Mouse (Mus musculus) liver, embryonic 11.5 days (tissue): ENCODE results near the gene Pik3c2a. TPM values are rescaled to one million over a fixed set of nuclear protein-coding genes. Genes with fewer than 3 reads are reported as not detected.

ENCODE experiments used
- ATAC-seq: fragments of 200-750 bp; cut with Nextera tagmentation; replicated peaks from 2 replicates; pipeline ENCODE4 v1.8.0; 2017; ENCODE audit warnings: moderate number of reproducible peaks, mild to moderate bottlenecking, moderate TSS enrichment, moderate library complexity; ENCODE audit not compliant: low FRiP score
- DNase-seq: peaks from one replicate; pipeline ENCODE4 v3.0.0-alpha.2; 2017; ENCODE audit warnings: low spot score
- H3K27ac ChIP-seq: fragments of 300-500 bp; sonication (generic); 2 replicates; pipeline ENCODE4 v1.5.1; 2014; ENCODE audit warnings: mild to moderate bottlenecking, low read depth, low read length, control low read depth
- H3K27me3 ChIP-seq: fragments of 300-500 bp; sonication (generic); replicated peaks from 2 replicates; pipeline ENCODE4 v1.6.1; 2014; ENCODE audit warnings: low read length, mixed read lengths; ENCODE audit not compliant: control insufficient read depth, insufficient read depth
- H3K36me3 ChIP-seq: fragments of 300-500 bp; sonication (generic); 2 replicates; pipeline ENCODE4 v1.6.1; 2014; ENCODE audit warnings: mild to moderate bottlenecking, low read length, moderate library complexity, mixed read lengths; ENCODE audit not compliant: control insufficient read depth, insufficient read depth
- H3K4me1 ChIP-seq: fragments of 300-500 bp; sonication (generic); replicated peaks from 2 replicates; pipeline ENCODE4 v1.6.1; 2014; ENCODE audit warnings: low read length, mixed read lengths; ENCODE audit not compliant: control insufficient read depth, insufficient read depth
- H3K4me2 ChIP-seq: fragments of 300-500 bp; sonication (generic); 2 replicates; pipeline ENCODE4 v1.6.1; 2014; ENCODE audit warnings: mild to moderate bottlenecking, control low read depth, moderate library complexity
- H3K4me3 ChIP-seq: fragments of 300-500 bp; sonication (generic); 2 replicates; pipeline ENCODE4 v1.5.1; 2014; ENCODE audit warnings: low read depth, low read length, control low read depth
- H3K9ac ChIP-seq: fragments of 300-500 bp; sonication (generic); 2 replicates; pipeline ENCODE4 v1.6.1; 2014; ENCODE audit warnings: low read depth, low read length, control low read depth
- H3K9me3 ChIP-seq: fragments of 300-500 bp; sonication (generic); 2 replicates; pipeline ENCODE4 v1.6.1; 2016; ENCODE audit warnings: low read length, inconsistent platforms, mixed read lengths; ENCODE audit not compliant: control insufficient read depth
- WGBS: fragments of 180-500 bp; shearing (Covaris S2); extraction: QIAGEN DNeasy Blood & Tissue Kit; methylation state at CpG from one replicate; pipeline ENCODE4 v1.1.7; 2014; 5-methylcytosine and 5-hydroxymethylcytosine counted together
- polyA plus RNA-seq: library from polyadenylated mRNA; unstranded; fragments of >200 nt; fragmentation: Nextera tagmentation; extraction: Ambion mirVana; gene quantifications from 2 replicates; pipeline ENCODE4 v1.2.1, GENCODE M21; 2014

Gene Pik3c2a
- polyA plus RNA-seq, 1 experiment from 2014 or later = 16.8 TPM

DNA sequence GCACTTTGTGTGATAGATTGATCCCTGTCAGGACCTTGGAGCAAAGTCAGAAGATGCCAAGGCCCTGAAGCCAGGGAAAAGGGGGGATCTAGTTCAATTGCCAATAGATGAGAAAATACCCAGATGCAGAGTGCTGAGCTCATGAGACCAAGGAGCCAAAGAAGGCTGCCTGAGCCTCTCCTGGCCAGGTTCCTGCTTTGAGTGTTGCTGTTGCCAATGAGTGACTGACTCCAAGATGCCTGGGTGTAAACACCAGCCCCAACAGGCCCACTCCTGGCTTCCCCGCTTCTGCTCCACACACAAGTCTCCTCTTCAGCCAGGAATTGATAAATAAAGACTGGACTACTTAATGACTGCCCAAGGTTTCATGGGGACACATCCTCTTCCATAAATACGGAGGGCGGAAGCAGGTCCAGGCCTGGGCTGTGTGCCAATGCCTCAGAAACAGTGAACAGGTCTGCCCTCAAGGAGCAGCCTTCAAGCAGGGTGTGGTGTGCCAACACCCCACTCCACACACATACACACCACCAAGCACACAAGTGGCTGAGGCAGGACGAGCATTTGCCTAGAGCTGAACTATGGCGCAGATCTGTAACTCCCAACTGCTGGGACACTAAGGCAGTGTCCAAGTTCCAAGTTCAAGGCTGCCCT is 141.5 kb downstream of the Pik3c2a start:
- H3K4me2 ChIP-seq = no peak overlapping the region
- no peak overlapping the region for H3K4me3 ChIP-seq
- WGBS = 87% methylated on average over 5 of the region's 5 CpGs
- no peaks in the 10 kb centered on the region for H3K9me3 ChIP-seq
- no peak for DNase-seq
- peaks cover 5% of the 10 kb centered on the region; the same call in 1 of the 2 replicates for H3K27me3 ChIP-seq
- no peak overlapping the region for H3K27ac ChIP-seq
- no peak overlapping the region for H3K9ac ChIP-seq
- no peak for ATAC-seq
- no peaks in the 10 kb centered on the region for H3K4me1 ChIP-seq
- no peaks in the 10 kb centered on the region for H3K36me3 ChIP-seq

DNA sequence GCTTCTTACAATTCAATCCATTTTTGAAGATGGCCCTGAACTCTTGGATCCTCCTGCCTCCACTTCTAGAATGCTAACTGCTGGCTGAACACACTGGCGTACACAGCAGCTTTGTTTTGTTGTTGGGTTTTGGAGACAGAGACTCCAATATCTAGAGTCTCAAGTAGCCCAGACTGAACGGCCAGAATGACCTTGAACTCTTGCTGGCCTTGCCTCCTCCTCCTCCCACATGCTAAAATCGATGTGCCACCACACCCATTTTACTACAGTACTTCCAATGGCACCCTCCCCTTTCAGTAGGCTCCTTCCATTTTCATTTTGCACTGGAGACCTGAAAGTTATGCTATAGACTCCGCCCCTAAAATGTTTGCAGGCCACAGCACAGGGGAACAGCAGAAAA is 142.1 kb downstream of the Pik3c2a start:
- WGBS = 73% methylated on average over 4 of the region's 4 CpGs
- ATAC-seq (no peak), DNase-seq (no peak)
- Histone ChIP-seq H3K9me3 (no peaks in the 10 kb centered on the region), H3K4me1 (no peaks in the 10 kb centered on the region), H3K9ac (no peak overlapping the region), H3K27me3 (peaks cover under 1% of the 10 kb centered on the region; the same call in 1 of the 2 replicates), H3K4me2 (no peak overlapping the region), H3K27ac (no peak overlapping the region), H3K4me3 (no peak overlapping the region), H3K36me3 (no peaks in the 10 kb centered on the region)

DNA sequence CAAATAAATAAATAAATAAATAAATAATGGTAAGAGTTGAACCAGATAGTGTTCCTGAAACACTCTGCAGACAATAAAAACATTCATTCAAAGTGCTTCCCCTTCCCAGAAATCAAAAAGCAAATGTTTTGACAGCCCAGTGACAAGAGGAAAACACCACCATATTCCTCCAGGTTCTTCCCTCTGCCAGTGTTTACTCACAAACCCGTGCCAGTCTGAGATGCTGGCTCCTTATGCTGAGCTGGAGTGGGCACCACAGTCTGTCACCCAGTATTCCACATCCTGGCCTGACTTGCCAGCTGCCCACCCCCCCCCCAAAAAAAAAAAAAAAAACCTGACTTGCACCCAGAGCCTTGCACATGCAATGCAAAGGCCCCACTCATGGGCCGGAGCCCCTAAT is 144.4 kb downstream of the Pik3c2a start:
- DNase-seq (no peak), ATAC-seq (no peak)
- Histone ChIP-seq H3K4me3 (no peak overlapping the region), H3K27ac (no peak overlapping the region), H3K9me3 (no peaks in the 10 kb centered on the region), H3K9ac (no peak overlapping the region), H3K4me1 (peaks cover 8% of the 10 kb centered on the region), H3K36me3 (no peaks in the 10 kb centered on the region), H3K27me3 (no peaks in the 10 kb centered on the region), H3K4me2 (no peak overlapping the region)
- WGBS = 88% methylated on average over 2 of the region's 2 CpGs

- Histone ChIP-seq H3K4me2 (no peak overlapping the region), H3K36me3 (no peaks in the 10 kb centered on the region), H3K9ac (no peak overlapping the region), H3K27me3 (no peaks in the 10 kb centered on the region), H3K4me3 (no peak overlapping the region), H3K4me1 (peaks cover 8% of the 10 kb centered on the region), H3K27ac (no peak overlapping the region), H3K9me3 (no peaks in the 10 kb centered on the region)
- 79% methylated on average over 10 of the region's 10 CpGs for WGBS
- DNase-seq = no peak
- no peak for ATAC-seq
These were observed 144.9 kb downstream of the Pik3c2a start for GRCm38 (mm10) chr7:116298389-116298788.

DNA sequence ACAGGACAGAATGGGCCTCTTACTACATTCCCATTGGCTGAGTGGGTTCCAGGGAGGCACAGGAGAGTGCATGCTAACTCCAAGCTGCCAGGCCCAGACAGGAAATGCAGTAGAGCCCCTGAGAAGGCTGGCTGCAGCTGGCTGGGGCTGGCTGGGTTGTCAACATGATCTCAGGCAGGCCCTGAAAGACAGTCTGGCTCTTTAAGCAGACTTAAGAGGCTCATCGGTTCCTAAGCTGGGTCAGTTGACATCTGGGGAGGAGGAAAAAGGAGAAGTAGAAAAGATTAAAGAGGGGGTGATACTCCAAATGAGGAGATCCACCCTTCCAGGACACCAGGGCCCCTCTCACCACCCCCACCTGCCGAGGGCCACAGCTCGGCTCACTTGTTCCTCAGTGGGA is 148.3 kb downstream of the Pik3c2a start:
- Histone ChIP-seq H3K9ac (no peak overlapping the region), H3K27me3 (no peaks in the 10 kb centered on the region), H3K27ac (no peak overlapping the region; the same call in 1 of the 2 replicates), H3K4me2 (no peak overlapping the region), H3K9me3 (no peaks in the 10 kb centered on the region), H3K36me3 (no peaks in the 10 kb centered on the region), H3K4me3 (no peak overlapping the region), H3K4me1 (peaks cover 22% of the 10 kb centered on the region)
- 37% methylated on average over 3 of the region's 3 CpGs for WGBS
- ATAC-seq = no peak
- no peak for DNase-seq

- no peak overlapping the region for H3K4me3 ChIP-seq
- DNase-seq (no peak), ATAC-seq (0 out of 2 replicates have a peak, but pooled peaks have one; percentile 18)
- H3K27ac ChIP-seq = no peak overlapping the region
- H3K4me2 ChIP-seq = peak overlapping the region; percentile 12; the same call in 1 of the 2 replicates
- no peak overlapping the region for H3K9ac ChIP-seq
- 58% methylated on average over 5 of the region's 5 CpGs for WGBS
- no peaks in the 10 kb centered on the region for H3K9me3 ChIP-seq
- H3K36me3 ChIP-seq = no peaks in the 10 kb centered on the region
- H3K27me3 ChIP-seq = no peaks in the 10 kb centered on the region
- peaks cover 41% of the 10 kb centered on the region for H3K4me1 ChIP-seq
These were observed 150.9 kb downstream of the Pik3c2a start for GRCm38 (mm10) chr7:116292377-116292776.

GRCm38 (mm10) chr7:116290559-116290958 is 152.7 kb downstream of the Pik3c2a start:
- WGBS = 81% methylated on average over 1 of the region's 1 CpGs
- DNase-seq (no peak), ATAC-seq (no peak)
- Histone ChIP-seq H3K9me3 (no peaks in the 10 kb centered on the region), H3K9ac (no peak overlapping the region), H3K4me3 (no peak overlapping the region), H3K27ac (no peak overlapping the region), H3K4me2 (no peak overlapping the region), H3K27me3 (no peaks in the 10 kb centered on the region), H3K4me1 (peaks cover 54% of the 10 kb centered on the region), H3K36me3 (no peaks in the 10 kb centered on the region)

DNA sequence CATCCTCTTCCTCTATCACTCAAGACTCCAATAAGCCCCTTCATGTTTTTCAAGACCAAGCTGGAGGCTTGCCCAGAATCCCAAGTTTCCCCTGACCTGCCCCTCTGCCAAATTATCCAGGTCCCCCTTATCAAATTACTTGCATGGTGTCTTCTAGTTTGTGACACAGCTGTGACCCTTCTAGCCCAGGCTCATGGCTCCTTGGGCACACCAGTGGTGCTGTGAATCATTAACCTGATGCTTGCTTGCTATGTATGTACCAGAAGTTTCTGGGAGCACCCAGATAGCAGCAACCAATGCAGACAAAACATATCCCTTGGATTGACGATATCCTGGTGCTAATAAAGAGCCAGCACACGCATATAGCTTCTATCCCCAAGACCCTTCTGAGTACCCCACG is 154.3 kb downstream of the Pik3c2a start:
- no peak overlapping the region for H3K9ac ChIP-seq
- no peaks in the 10 kb centered on the region for H3K36me3 ChIP-seq
- H3K4me3 ChIP-seq = no peak overlapping the region
- H3K27me3 ChIP-seq = no peaks in the 10 kb centered on the region
- DNase-seq (no peak), ATAC-seq (no peak)
- 74% methylated on average over 3 of the region's 3 CpGs for whole genome bisulfite sequencing
- H3K9me3 ChIP-seq = no peaks in the 10 kb centered on the region
- no peak overlapping the region for H3K27ac ChIP-seq
- H3K4me1 ChIP-seq = peaks cover 48% of the 10 kb centered on the region
- H3K4me2 ChIP-seq = no peak overlapping the region

DNA sequence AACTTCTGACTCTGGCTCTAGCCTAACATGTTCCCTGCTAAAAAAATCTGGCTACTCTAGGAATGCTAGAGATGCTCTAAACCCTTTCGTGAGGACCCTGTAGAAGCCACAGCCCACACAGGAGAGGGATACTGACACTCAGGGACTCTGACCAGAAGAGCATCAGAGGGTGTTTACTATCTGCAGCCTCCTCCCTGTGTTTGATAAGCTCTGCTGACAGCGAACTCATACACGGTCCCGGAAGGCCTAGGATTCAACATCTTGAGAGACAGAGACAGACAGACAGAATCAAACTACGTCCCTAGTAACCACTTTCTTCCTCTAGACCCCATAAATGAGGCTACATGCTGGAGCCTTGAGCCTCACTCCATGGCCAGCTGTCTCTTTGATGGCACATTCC is 155.3 kb downstream of the Pik3c2a start:
- Histone ChIP-seq H3K4me1 (peaks cover 48% of the 10 kb centered on the region), H3K9me3 (no peaks in the 10 kb centered on the region), H3K27me3 (no peaks in the 10 kb centered on the region), H3K27ac (peak overlapping the region; percentile 70), H3K4me3 (no peak overlapping the region), H3K36me3 (no peaks in the 10 kb centered on the region), H3K4me2 (no peak overlapping the region), H3K9ac (no peak overlapping the region)
- DNase-seq (no peak), ATAC-seq (no peak)
- whole genome bisulfite sequencing = 55% methylated on average over 5 of the region's 5 CpGs
